Mouse (Mus musculus): ENCODE data around the gene Dram2.
"Not testable (repeated sequence)": the region's sequence is repeated elsewhere in the genome, so short reads cannot be mapped to it uniquely, and the experiment has no call there.

Dram2 gene

GRCm38 (mm10) chr3:106547171-106547923 lies at the start of gene Dram2, which contains the start of gene Cept1:
Gene Dram2, plus strand, starts transcription at chr3:106547798.
Gene Cept1, minus strand, starts transcription at chr3:106547802.
- DNase-seq (ENCODE audit: low spot score in 2 of 2), result peak; percentile 95 to 97

DNA sequence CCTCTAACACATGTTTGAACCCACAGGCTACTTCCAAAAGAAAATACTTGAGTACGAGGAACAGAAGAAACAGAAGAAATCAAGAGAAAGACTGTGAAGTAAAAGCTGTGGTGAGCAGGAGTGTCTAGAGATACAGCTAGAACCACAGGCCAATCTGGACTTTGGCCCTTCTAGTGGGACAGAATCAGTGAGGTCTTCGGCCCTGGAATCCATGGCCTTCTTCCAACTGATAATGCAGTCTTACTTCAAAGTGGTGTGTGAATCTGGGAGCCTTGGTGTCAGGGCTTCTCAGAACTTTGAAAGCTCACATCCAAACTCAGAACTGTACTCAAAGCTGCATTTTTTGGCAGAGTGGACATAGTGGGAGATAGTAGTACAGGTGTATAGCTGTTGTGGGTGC lies 47.1 kb upstream of the Dram2 start:
- no peak for DNase-seq (ENCODE audit: low spot score in 2 of 2)

- no peak for DNase-seq (ENCODE audit: low spot score in 2 of 2)
These were observed 44.7 kb upstream of the Dram2 start for GRCm38 (mm10) chr3:106502892-106503291.

DNA sequence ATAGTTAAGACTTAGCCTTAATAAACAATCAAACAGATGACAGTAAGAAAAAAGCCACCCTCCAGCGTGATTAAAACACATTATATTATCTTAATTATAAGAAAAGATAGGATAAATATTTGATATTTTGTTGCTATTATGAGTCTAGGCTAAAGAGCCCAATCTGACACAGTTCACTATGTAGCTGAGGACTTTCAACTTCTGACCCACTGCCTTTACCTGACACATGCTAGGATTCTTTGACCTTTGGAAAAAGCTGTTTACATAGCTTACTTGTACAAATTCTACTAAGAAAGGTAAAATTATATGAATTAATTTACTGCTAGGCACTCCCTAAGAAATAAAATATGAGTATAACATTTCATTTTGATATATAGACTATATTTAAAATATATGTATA lies 36.9 kb upstream of the Dram2 start:
- DNase-seq (ENCODE audit: low spot score in 2 of 2), result no peak

DNA sequence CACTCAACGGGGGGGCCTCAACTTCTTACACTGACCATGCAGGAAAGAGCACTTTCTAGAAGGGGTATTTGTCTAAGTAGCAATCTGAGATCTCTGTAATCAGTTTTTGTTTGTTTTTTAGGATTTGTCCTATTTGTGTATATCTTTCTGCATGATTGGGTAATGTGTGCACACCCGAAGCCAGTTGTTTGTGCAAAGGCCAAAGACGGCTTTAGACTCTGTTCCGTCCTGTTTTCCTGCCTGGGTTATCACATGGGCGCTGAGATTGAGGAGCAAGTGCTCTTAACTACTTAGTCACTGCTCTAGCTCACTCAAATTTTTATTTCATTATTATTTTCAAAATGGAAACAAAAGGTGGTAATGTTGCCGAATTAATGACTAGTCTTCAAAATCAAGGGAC lies 32.6 kb upstream of the Dram2 start:
- no peak for DNase-seq (ENCODE audit: low spot score in 2 of 2)

GRCm38 (mm10) chr3:106522730-106523129 lies 24.9 kb upstream of the Dram2 start:
- DNase-seq (ENCODE audit: low spot score in 2 of 2), result no peak

GRCm38 (mm10) chr3:106526411-106526810 lies 21.2 kb upstream of the Dram2 start:
- DNase-seq (ENCODE audit: low spot score in 2 of 2), result no peak

DNA sequence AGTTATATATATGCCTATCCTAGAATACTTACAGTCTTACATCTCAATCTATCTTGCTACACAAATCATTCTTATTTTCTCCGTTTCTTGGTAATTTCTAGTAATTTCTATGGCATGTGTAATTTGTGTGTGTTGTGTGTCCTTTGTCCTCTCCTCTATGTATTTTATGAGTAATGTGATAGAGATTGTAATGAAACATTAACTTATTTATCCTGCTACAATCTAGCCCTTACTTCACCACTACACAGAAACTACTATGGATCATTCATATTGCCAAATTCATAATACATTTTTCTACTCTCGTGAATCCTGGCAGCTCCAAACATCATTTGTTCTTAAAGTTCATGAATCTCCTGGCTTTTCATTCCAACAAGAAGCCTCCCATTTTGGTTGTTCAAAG lies 19.6 kb upstream of the Dram2 start:
- DNase-seq (ENCODE audit: low spot score in 2 of 2), result no peak

GRCm38 (mm10) chr3:106533277-106533676 lies 14.3 kb upstream of the Dram2 start:
- no peak for DNase-seq (ENCODE audit: low spot score in 2 of 2)

- no peak for DNase-seq (ENCODE audit: low spot score in 2 of 2)
These were observed 2.8 kb upstream of the Dram2 start for GRCm38 (mm10) chr3:106544721-106545316.

DNA sequence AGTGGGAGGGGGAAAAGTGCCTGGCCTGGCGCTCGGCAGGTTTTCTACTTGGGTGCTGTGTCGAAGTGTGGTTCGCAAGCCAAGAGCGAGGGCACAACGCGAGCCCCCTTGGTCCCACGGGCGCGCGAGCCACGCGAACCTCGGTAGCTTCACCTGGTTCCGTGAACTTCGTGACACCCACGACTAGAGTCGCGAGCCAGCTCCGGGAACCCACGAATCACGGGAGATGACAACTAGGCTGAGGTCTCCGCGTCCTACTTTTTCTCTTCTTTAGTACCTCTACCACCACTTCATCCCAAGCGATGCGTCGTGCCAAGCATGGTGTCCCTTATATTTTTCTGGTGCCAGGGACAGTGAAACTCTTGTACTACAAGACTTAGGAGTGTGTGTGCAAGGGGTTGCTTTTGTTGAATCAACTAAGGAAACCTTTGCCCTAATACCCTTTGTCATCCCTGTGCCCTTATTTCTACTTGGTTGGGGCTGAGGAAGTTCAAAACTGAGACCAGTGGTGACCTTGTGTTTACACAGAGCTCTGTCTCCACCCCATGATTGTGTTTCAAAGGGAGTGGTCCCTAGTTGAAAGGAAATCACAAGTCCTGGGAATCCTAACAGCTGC lies 434 bp downstream of the Dram2 start:
- no peak for DNase-seq (ENCODE audit: low spot score in 2 of 2)

- no peak for DNase-seq (ENCODE audit: low spot score in 2 of 2)
These were observed 1.4 kb downstream of the Dram2 start for GRCm38 (mm10) chr3:106548971-106549370.

- DNase-seq (ENCODE audit: low spot score in 2 of 2), result no peak
These were observed 5.8 kb downstream of the Dram2 start for GRCm38 (mm10) chr3:106553411-106553810.

DNA sequence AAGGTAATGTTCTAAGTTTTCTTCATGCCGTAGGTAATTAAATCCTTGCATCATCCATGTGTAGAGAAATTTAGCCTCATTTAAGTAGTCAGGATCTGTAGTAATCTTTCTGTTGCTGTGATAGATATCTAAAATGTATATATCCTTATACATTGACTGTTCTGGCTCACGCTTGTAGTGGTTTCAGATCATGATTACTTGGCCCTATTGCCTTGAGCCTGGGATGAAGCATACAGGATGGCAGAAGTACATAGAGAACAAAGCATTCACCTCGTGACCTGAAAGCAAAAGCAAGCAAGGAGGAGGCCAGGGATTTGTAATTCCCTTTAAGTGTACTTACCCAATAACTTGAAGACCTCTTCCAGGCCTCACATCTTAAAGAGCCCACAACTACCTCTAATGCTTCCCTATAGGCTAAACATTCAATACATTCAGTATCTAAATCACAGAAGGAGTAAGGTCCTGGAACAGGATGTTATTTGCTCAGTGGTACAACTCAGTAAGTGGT lies 8.2 kb downstream of the Dram2 start:
- DNase-seq (ENCODE audit: low spot score in 2 of 2), result no peak

- no peak for DNase-seq (ENCODE audit: low spot score in 2 of 2)
These were observed 10.7 kb downstream of the Dram2 start for GRCm38 (mm10) chr3:106558271-106558670.

DNA sequence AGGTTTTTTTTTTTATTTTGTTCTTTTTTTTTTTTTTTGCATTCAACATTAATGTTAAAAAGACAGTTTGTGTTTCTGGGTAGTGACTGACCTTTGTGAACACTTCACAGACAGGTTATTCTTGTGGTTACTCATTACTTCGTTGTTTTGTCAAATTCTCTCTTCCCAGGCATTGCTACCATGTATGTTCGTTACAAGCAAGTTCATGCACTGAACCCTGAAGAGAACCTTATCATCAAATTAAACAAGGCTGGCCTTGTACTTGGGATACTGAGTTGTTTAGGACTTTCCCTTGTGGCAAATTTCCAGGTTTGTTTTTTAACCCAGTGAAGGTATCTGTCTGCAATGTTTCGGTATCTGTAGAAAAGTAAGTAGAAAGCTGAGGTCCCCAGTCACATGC lies 18.3 kb downstream of the Dram2 start:
- no peak for DNase-seq (ENCODE audit: low spot score in 2 of 2)

DNA sequence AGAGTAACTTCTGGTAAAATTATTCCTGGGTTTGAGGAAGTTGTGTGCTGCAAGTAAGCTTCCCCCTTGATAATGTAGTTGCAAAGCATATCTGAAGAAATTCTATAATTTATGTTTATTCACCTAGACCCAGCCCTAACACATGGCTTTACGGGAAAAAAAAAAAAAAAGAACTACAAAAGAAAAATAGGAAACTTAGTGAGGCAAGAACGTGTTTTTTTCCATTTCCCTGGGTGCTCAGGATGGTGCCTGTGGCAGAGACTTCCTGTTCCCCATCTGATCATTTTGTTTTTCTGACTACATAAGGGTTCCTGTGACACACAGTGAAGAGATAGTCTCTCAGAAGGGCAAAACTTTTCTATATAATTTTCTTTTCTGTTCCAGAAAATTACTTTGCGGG lies 25.6 kb downstream of the Dram2 start:
- no peak for DNase-seq (ENCODE audit: low spot score in 2 of 2)

- DNase-seq (ENCODE audit: low spot score in 2 of 2), result no peak
These were observed 31.7 kb downstream of the Dram2 start for GRCm38 (mm10) chr3:106579296-106579695.

DNA sequence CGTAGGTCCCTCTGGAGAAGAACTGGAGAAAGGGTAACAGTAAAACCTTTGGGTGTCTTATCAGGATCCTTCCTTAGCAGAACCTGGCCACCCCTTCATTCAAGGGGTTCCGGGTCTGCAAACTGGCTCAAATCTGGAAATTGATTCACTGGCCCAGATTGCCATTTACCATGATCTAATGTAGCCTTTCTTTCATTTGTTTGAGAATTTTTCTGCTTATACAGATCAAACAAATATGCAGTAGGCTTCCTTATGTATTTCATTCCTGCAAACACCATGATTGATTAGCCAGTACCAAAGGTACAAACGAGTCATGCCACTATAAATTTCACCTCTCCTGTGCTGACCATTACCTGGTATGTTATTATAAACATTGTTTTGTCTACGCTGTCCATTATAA lies 46.0 kb downstream of the Dram2 start:
- DNase-seq (ENCODE audit: low spot score in 2 of 2), result not testable (repeated sequence)

- no peak for DNase-seq (ENCODE audit: low spot score in 2 of 2)
These were observed 70.5 kb downstream of the Dram2 start for GRCm38 (mm10) chr3:106618103-106618502.

Measured in right cerebral cortex, postnatal 10 days (tissue).